Mouse (Mus musculus): ENCODE data around the gene Aatk.

DNA sequence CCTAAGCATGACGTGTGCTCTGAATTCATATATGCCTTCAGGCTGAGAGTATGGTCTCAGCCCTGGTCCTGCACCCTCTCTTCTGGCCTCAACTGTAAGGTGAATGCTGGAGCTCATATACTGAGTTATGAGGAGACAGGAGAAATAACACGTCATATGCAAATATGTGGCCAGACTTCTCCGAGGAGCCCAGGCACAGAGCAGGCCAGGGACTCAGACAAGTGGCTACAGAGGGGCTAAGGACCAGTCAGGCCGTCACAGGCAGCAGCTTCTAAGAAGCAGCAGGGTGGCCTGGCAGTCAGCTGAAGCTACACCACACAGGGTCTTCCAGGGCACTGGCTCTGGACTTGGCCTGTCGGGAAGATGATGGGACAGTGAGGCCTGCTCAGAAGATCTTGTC, 16.4 kb upstream of the Aatk start:
- TF ChIP-seq CHD2 (IDR thresholded peaks at IDR 0.05; ENCODE audit: low read depth, low read length) (no peak), ZC3H11A (IDR thresholded peaks at IDR 0.05; ENCODE audit: borderline replicate concordance, low read depth, low read length) (no peak), ZNF384 (IDR thresholded peaks at IDR 0.05; ENCODE audit: low read depth, low read length) (no peak)

Data from ES-E14 (cell line).